Mouse (Mus musculus) liver, adult 2 months (tissue): ENCODE data around the gene Fam131b. TPM values are rescaled to one million over a fixed set of nuclear protein-coding genes. Genes with fewer than 3 reads are reported as not detected.

Source experiments
- DNase-seq: peaks from one replicate; pipeline ENCODE4 v3.0.0-alpha.2; 2011; ENCODE audit warnings: low read depth, low spot score; ENCODE audit errors: extremely low read depth
- H3K27ac ChIP-seq: fragments of 200-500 bp; replicated peaks from 2 replicates; pipeline ENCODE4 v1.5.1; 2012; ENCODE audit warnings: low read depth, mild to moderate bottlenecking, control low read depth, inconsistent platforms, low read length; ENCODE audit not compliant: insufficient read depth
- H3K27me3 ChIP-seq: fragments of 200-500 bp; 2 replicates; pipeline ENCODE4 v1.6.1; 2012; ENCODE audit warnings: mild to moderate bottlenecking, moderate library complexity, low read length, inconsistent platforms; ENCODE audit not compliant: control insufficient read depth, insufficient read depth
- H3K36me3 ChIP-seq: fragments of 200-500 bp; 2 replicates; pipeline ENCODE4 v1.6.1; 2012; ENCODE audit warnings: low read length, inconsistent platforms; ENCODE audit not compliant: control insufficient read depth, insufficient read depth
- H3K4me1 ChIP-seq: fragments of 200-500 bp; 2 replicates; pipeline ENCODE4 v1.6.1; 2011; ENCODE audit warnings: low read length; ENCODE audit not compliant: control insufficient read depth, insufficient read depth
- H3K4me3 ChIP-seq: fragments of 200-500 bp; 2 replicates; pipeline ENCODE4 v1.5.1; 2011; ENCODE audit warnings: low read depth, mild to moderate bottlenecking, control low read depth, low read length, moderate library complexity; ENCODE audit not compliant: insufficient read depth
- H3K79me2 ChIP-seq: fragments of 200-500 bp; 2 replicates; pipeline ENCODE4 v1.6.1; 2012; ENCODE audit warnings: inconsistent platforms, mild to moderate bottlenecking, low read length, moderate library complexity; ENCODE audit not compliant: control insufficient read depth, insufficient read depth
- H3K9ac ChIP-seq: fragments of 200-500 bp; 2 replicates; pipeline ENCODE4 v1.6.1; 2012; ENCODE audit warnings: low read depth, mild to moderate bottlenecking, control low read depth, inconsistent platforms, low read length
- CTCF ChIP-seq: fragments of 200-500 bp; IDR thresholded peaks from 2 replicates; pipeline ENCODE4 v1.5.1; 2011; ENCODE audit warnings: low read depth, low read length, control low read depth
- POLR2A ChIP-seq: fragments of 200-500 bp; IDR thresholded peaks from 2 replicates; pipeline ENCODE4 v1.6.1; 2011; ENCODE audit warnings: low read length, control low read depth; ENCODE audit not compliant: insufficient read depth; ENCODE audit errors: extremely low read depth
- WGBS: fragments of 180-500 bp; shearing (Covaris S2); methylation state at CpG from one replicate; pipeline ENCODE4 v1.1.7; 2018; 5-methylcytosine and 5-hydroxymethylcytosine counted together
- polyA plus RNA-seq: library from polyadenylated mRNA; depleted of rRNA; stranded (reverse); fragments of >200 nt; gene quantifications from 2 replicates; pipeline ENCODE4 v1.2.3, GENCODE M21; 2012
- total RNA-seq: library from RNA; depleted of rRNA; stranded (reverse); fragments of >200 nt; gene quantifications from 2 replicates; pipeline ENCODE4 v1.2.3, GENCODE M21; 2014

The Fam131b gene
- total and polyA plus RNA-seq, 2 experiments, result not detected

GRCm38 (mm10) chr6:42328757-42329156 lies 4.3 kb upstream of the Fam131b start:
- H3K27ac ChIP-seq, result no peak overlapping the region
- 84% methylated on average over 3 of the region's 3 CpGs for WGBS
- H3K4me1 ChIP-seq, result no peaks in the 10 kb centered on the region
- no peak for TF ChIP-seq POLR2A
- no peak for TF ChIP-seq CTCF
- H3K79me2 ChIP-seq, result no peaks in the 10 kb centered on the region
- no peak overlapping the region for H3K9ac ChIP-seq
- peaks cover 10% of the 10 kb centered on the region for H3K27me3 ChIP-seq
- no peak for DNase-seq
- no peaks in the 10 kb centered on the region for H3K36me3 ChIP-seq
- no peak overlapping the region for H3K4me3 ChIP-seq

- DNase-seq, result no peak
- Histone ChIP-seq H3K4me3 (no peak overlapping the region), H3K36me3 (no peaks in the 10 kb centered on the region), H3K27me3 (peaks cover 19% of the 10 kb centered on the region), H3K9ac (no peak overlapping the region), H3K79me2 (no peaks in the 10 kb centered on the region), H3K27ac (no peak overlapping the region), H3K4me1 (no peaks in the 10 kb centered on the region)
- 80% methylated on average over 3 of the region's 3 CpGs for WGBS
- TF ChIP-seq POLR2A (no peak), CTCF (no peak)
Measured at GRCm38 (mm10) chr6:42326509-42326908, 2.1 kb upstream of the Fam131b start.

- Histone ChIP-seq H3K27ac (no peak overlapping the region), H3K27me3 (peaks cover 19% of the 10 kb centered on the region), H3K79me2 (no peaks in the 10 kb centered on the region), H3K9ac (no peak overlapping the region), H3K36me3 (no peaks in the 10 kb centered on the region), H3K4me3 (no peak overlapping the region), H3K4me1 (no peaks in the 10 kb centered on the region)
- WGBS, result 14% methylated on average over 7 of the region's 7 CpGs
- peak; percentile 26 for DNase-seq
- TF ChIP-seq CTCF (peak; percentile 80), POLR2A (no peak)
Measured at GRCm38 (mm10) chr6:42325268-42325609, 796 bp upstream of the Fam131b start.

- TF ChIP-seq POLR2A (no peak), CTCF (no peak)
- no peak for DNase-seq
- peaks cover 19% of the 10 kb centered on the region for H3K27me3 ChIP-seq
- 2% methylated on average over 31 of the region's 32 CpGs for WGBS
- H3K27ac ChIP-seq, result no peak overlapping the region
- H3K4me3 ChIP-seq, result no peak overlapping the region
- H3K36me3 ChIP-seq, result no peaks in the 10 kb centered on the region
- H3K9ac ChIP-seq, result no peak overlapping the region
- no peaks in the 10 kb centered on the region for H3K79me2 ChIP-seq
- no peaks in the 10 kb centered on the region for H3K4me1 ChIP-seq
Measured at GRCm38 (mm10) chr6:42324067-42324481, 369 bp downstream of the Fam131b start.

GRCm38 (mm10) chr6:42323371-42324066 lies 924 bp downstream of the Fam131b start:
- no peak overlapping the region for H3K4me3 ChIP-seq
- WGBS, result 6% methylated on average over 28 of the region's 28 CpGs
- no peak overlapping the region for H3K9ac ChIP-seq

GRCm38 (mm10) chr6:42318293-42318692 lies 6.2 kb downstream of the Fam131b start:
- 83% methylated on average over 4 of the region's 4 CpGs for WGBS
- no peaks in the 10 kb centered on the region for H3K4me1 ChIP-seq
- H3K9ac ChIP-seq, result no peak overlapping the region
- H3K36me3 ChIP-seq, result no peaks in the 10 kb centered on the region
- H3K27ac ChIP-seq, result no peak overlapping the region
- no peaks in the 10 kb centered on the region for H3K79me2 ChIP-seq
- DNase-seq, result no peak
- no peak overlapping the region for H3K4me3 ChIP-seq
- peaks cover 3% of the 10 kb centered on the region for H3K27me3 ChIP-seq
- no peak for TF ChIP-seq POLR2A
- no peak for TF ChIP-seq CTCF

More at GRCm38 (mm10) chr6:42323371-42324066, 924 bp downstream of the Fam131b start:
- Histone ChIP-seq H3K4me1 (no peaks in the 10 kb centered on the region), H3K36me3 (no peaks in the 10 kb centered on the region), H3K27me3 (peaks cover 19% of the 10 kb centered on the region), H3K79me2 (no peaks in the 10 kb centered on the region), H3K27ac (no peak overlapping the region)
- DNase-seq, result no peak
- TF ChIP-seq POLR2A (no peak), CTCF (no peak)
